Mouse (Mus musculus) c-Kit-positive CD71-negative TER-119-negative erythroid progenitor cells, embryonic 14.5 days (primary cell): ENCODE measurements around the gene M1ap.

Source experiments
- DNase-seq: peaks from one replicate; pipeline ENCODE4 v3.0.0-alpha.2; 2013; ENCODE audit warnings: low read depth

M1ap gene

GRCm38 (mm10) chr6:83034463-83035055, 87.9 kb downstream of the M1ap start:
- DNase-seq: no peak

- DNase-seq: no peak
Measured at GRCm38 (mm10) chr6:83037188-83037587, 90.5 kb downstream of the M1ap start.

GRCm38 (mm10) chr6:83038496-83039012, 91.9 kb downstream of the M1ap start:
- DNase-seq: peak; percentile 74

- DNase-seq: no peak
Measured at GRCm38 (mm10) chr6:83040601-83041000, 93.9 kb downstream of the M1ap start.

GRCm38 (mm10) chr6:83043561-83043960, 96.9 kb downstream of the M1ap start:
- no peak for DNase-seq

- no peak for DNase-seq
Measured at GRCm38 (mm10) chr6:83043993-83044392, 97.3 kb downstream of the M1ap start.

- no peak for DNase-seq
Measured at GRCm38 (mm10) chr6:83044742-83045141, 98.0 kb downstream of the M1ap start.

GRCm38 (mm10) chr6:83049367-83049766, 102.7 kb downstream of the M1ap start:
- no peak for DNase-seq

GRCm38 (mm10) chr6:83053136-83053960, 106.6 kb downstream of the M1ap start:
- DNase-seq: no peak

GRCm38 (mm10) chr6:83054074-83054851, 107.6 kb downstream of the M1ap start, which contains the start of gene Aup1:
TSS of gene Aup1 (plus strand) at chr6:83054521.
- DNase-seq: peak; percentile 94

GRCm38 (mm10) chr6:83054871-83055431, 108.2 kb downstream of the M1ap start, which contains the start of gene Htra2:
TSS of gene Htra2 (minus strand) at chr6:83055273.
- DNase-seq: no peak

- no peak for DNase-seq
Measured at GRCm38 (mm10) chr6:83057790-83058189, 111.1 kb downstream of the M1ap start, which contains the start of gene Dqx1. TSS of gene Dqx1 (plus strand) at chr6:83057844.

GRCm38 (mm10) chr6:83058725-83059124, 112.0 kb downstream of the M1ap start:
- no peak for DNase-seq

- no peak for DNase-seq
Measured at GRCm38 (mm10) chr6:83065995-83066394, 119.3 kb downstream of the M1ap start.

- no peak for DNase-seq
Measured at GRCm38 (mm10) chr6:83066441-83066840, 119.7 kb downstream of the M1ap start.

- DNase-seq: no peak
Measured at GRCm38 (mm10) chr6:83068221-83068620, 121.5 kb downstream of the M1ap start.

GRCm38 (mm10) chr6:83068706-83069487, 122.2 kb downstream of the M1ap start:
- DNase-seq: no peak

- DNase-seq: no peak
Measured at GRCm38 (mm10) chr6:83069488-83070246, 123.0 kb downstream of the M1ap start.

- DNase-seq: no peak
Measured at GRCm38 (mm10) chr6:83070247-83070310, 123.4 kb downstream of the M1ap start, which contains the start of gene Tlx2. TSS of gene Tlx2 (minus strand) at chr6:83070293.

- DNase-seq: no peak
Measured at GRCm38 (mm10) chr6:83070311-83071219, 123.9 kb downstream of the M1ap start.
